Mouse (Mus musculus) spleen, adult 12 weeks (tissue): ENCODE results near the gene Magi3.

ENCODE experiments used
- DNase-seq: peaks from one replicate; pipeline ENCODE4 v3.0.0; 2022; ENCODE audit warnings: low spot score

The Magi3 gene

GRCm38 (mm10) chr3:104220295-104220965 is at the start of gene Magi3:
Gene Magi3 (minus strand): TSS chr3:104220374.
- peak; percentile 85 for DNase-seq

GRCm38 (mm10) chr3:104264530-104265145 is 44.5 kb upstream of the Magi3 start:
- no peak for DNase-seq

GRCm38 (mm10) chr3:104260221-104260620 is 40.0 kb upstream of the Magi3 start:
- DNase-seq, result no peak

- DNase-seq, result no peak
These were observed 39.0 kb upstream of the Magi3 start for GRCm38 (mm10) chr3:104259168-104259567.

GRCm38 (mm10) chr3:104257041-104257440 is 36.9 kb upstream of the Magi3 start:
- DNase-seq, result no peak

- DNase-seq, result no peak
These were observed 33.6 kb upstream of the Magi3 start for GRCm38 (mm10) chr3:104253760-104254159.

- DNase-seq, result no peak
These were observed 27.7 kb upstream of the Magi3 start for GRCm38 (mm10) chr3:104247850-104248249.

GRCm38 (mm10) chr3:104247057-104247456 is 26.9 kb upstream of the Magi3 start:
- no peak for DNase-seq

GRCm38 (mm10) chr3:104244373-104244772 is 24.2 kb upstream of the Magi3 start:
- DNase-seq, result no peak

- DNase-seq, result no peak
These were observed 23.8 kb upstream of the Magi3 start for GRCm38 (mm10) chr3:104243972-104244371.

GRCm38 (mm10) chr3:104239785-104240184 is 19.6 kb upstream of the Magi3 start:
- DNase-seq, result no peak

- no peak for DNase-seq
These were observed 19.2 kb upstream of the Magi3 start for GRCm38 (mm10) chr3:104239376-104239775.

- no peak for DNase-seq
These were observed 17.8 kb upstream of the Magi3 start for GRCm38 (mm10) chr3:104237846-104238440.

- no peak for DNase-seq
These were observed 15.9 kb upstream of the Magi3 start for GRCm38 (mm10) chr3:104236029-104236428.

GRCm38 (mm10) chr3:104235099-104235498 is 14.9 kb upstream of the Magi3 start:
- DNase-seq, result no peak

- no peak for DNase-seq
These were observed 13.5 kb upstream of the Magi3 start for GRCm38 (mm10) chr3:104233366-104234312.

GRCm38 (mm10) chr3:104227438-104228111 is 7.4 kb upstream of the Magi3 start:
- DNase-seq, result no peak

- DNase-seq, result no peak
These were observed 6.6 kb upstream of the Magi3 start for GRCm38 (mm10) chr3:104226731-104227130.

- no peak for DNase-seq
These were observed 982 bp upstream of the Magi3 start for GRCm38 (mm10) chr3:104221156-104221555.

GRCm38 (mm10) chr3:104219531-104220294 is 461 bp downstream of the Magi3 start:
- peak; percentile 17 for DNase-seq

GRCm38 (mm10) chr3:104218926-104219325 is 1.2 kb downstream of the Magi3 start:
- DNase-seq, result no peak
